Mouse (Mus musculus): ENCODE measurements around the gene Hgfac.
A peak's percentile ranks its signal among the peaks of the same experiment; 100 is the strongest.

Gene Hgfac

GRCm38 (mm10) chr5:35037438-35037837, 3.9 kb upstream of the Hgfac start:
- DNase-seq (ENCODE audit: low spot score), result no peak

GRCm38 (mm10) chr5:35042431-35043109, 1.3 kb downstream of the Hgfac start:
- peak; percentile 19 for DNase-seq (ENCODE audit: low spot score)

GRCm38 (mm10) chr5:35043110-35043451, 1.8 kb downstream of the Hgfac start:
- DNase-seq (ENCODE audit: low spot score), result peak; percentile 71

- DNase-seq (ENCODE audit: low spot score), result no peak
Observed at GRCm38 (mm10) chr5:35050541-35050940, 9.2 kb downstream of the Hgfac start.

- DNase-seq (ENCODE audit: low spot score), result no peak
Observed at GRCm38 (mm10) chr5:35054628-35055027, 13.3 kb downstream of the Hgfac start.

- no peak for DNase-seq (ENCODE audit: low spot score)
Observed at GRCm38 (mm10) chr5:35055076-35055475, 13.8 kb downstream of the Hgfac start.

- no peak for DNase-seq (ENCODE audit: low spot score)
Observed at GRCm38 (mm10) chr5:35056604-35057432, 15.5 kb downstream of the Hgfac start, which contains the start of gene Dok7. TSS of gene Dok7 (plus strand) at chr5:35056766.

GRCm38 (mm10) chr5:35057582-35057981, 16.3 kb downstream of the Hgfac start:
- DNase-seq (ENCODE audit: low spot score), result no peak

- DNase-seq (ENCODE audit: low spot score), result no peak
Observed at GRCm38 (mm10) chr5:35058216-35058615, 16.9 kb downstream of the Hgfac start.

- no peak for DNase-seq (ENCODE audit: low spot score)
Observed at GRCm38 (mm10) chr5:35060098-35060497, 18.8 kb downstream of the Hgfac start.

- DNase-seq (ENCODE audit: low spot score), result no peak
Observed at GRCm38 (mm10) chr5:35069841-35070240, 28.5 kb downstream of the Hgfac start.

- DNase-seq (ENCODE audit: low spot score), result no peak
Observed at GRCm38 (mm10) chr5:35070314-35070713, 29.0 kb downstream of the Hgfac start.

- DNase-seq (ENCODE audit: low spot score), result no peak
Observed at GRCm38 (mm10) chr5:35070953-35071352, 29.6 kb downstream of the Hgfac start.

- DNase-seq (ENCODE audit: low spot score), result no peak
Observed at GRCm38 (mm10) chr5:35071855-35072254, 30.5 kb downstream of the Hgfac start.

- no peak for DNase-seq (ENCODE audit: low spot score)
Observed at GRCm38 (mm10) chr5:35073235-35073634, 31.9 kb downstream of the Hgfac start.

GRCm38 (mm10) chr5:35073992-35074391, 32.7 kb downstream of the Hgfac start:
- DNase-seq (ENCODE audit: low spot score), result no peak

- DNase-seq (ENCODE audit: low spot score), result no peak
Observed at GRCm38 (mm10) chr5:35076369-35076768, 35.1 kb downstream of the Hgfac start.

GRCm38 (mm10) chr5:35079101-35079500, 37.8 kb downstream of the Hgfac start:
- no peak for DNase-seq (ENCODE audit: low spot score)

- no peak for DNase-seq (ENCODE audit: low spot score)
Observed at GRCm38 (mm10) chr5:35084913-35085312, 43.6 kb downstream of the Hgfac start.

- DNase-seq (ENCODE audit: low spot score), result peak; percentile 50
Observed at GRCm38 (mm10) chr5:35088785-35089613, 47.7 kb downstream of the Hgfac start.

GRCm38 (mm10) chr5:35089614-35089963, 48.3 kb downstream of the Hgfac start:
- DNase-seq (ENCODE audit: low spot score), result no peak

- DNase-seq (ENCODE audit: low spot score), result no peak
Observed at GRCm38 (mm10) chr5:35091636-35092035, 50.3 kb downstream of the Hgfac start.
